Mouse (Mus musculus) pancreas, adult 10 weeks (tissue): ENCODE data around the gene Serpinb12. TPM values are rescaled to one million over a fixed set of nuclear protein-coding genes. Genes with fewer than 3 reads are reported as not detected.

Source experiments
- polyA plus RNA-seq: library from polyadenylated mRNA; stranded (reverse); fragments of 350-450 nt; fragmentation: Illumina TruSeq; extraction: RNeasy Lipid Tissue Mini Kit (QIAGEN cat#74804); gene quantifications from one replicate; pipeline ENCODE4 v1.2.3, GENCODE M21; 2015; ENCODE audit warnings: low read depth, low replicate concordance; ENCODE audit not compliant: insufficient read depth

Serpinb12 gene
- not detected for polyA plus RNA-seq

GRCm38 (mm10) chr1:106934265-106934664 is at the start of gene Serpinb12:
TSS of gene Serpinb12 (plus strand) at chr1:106934449.

GRCm38 (mm10) chr1:106980684-106981083 is 46.4 kb downstream of the Serpinb12 start, which contains the start of gene Serpinb13:
TSS of gene Serpinb13 (plus strand) at chr1:106980984.

Other genes starting within 250 kb of the Serpinb12 start
- gene Bcl2, start 220.2 kb upstream of the Serpinb12 start, polyA plus RNA-seq: 2.1 TPM
- gene Kdsr, start 174.7 kb upstream of the Serpinb12 start, polyA plus RNA-seq: 3.3 TPM
- gene Vps4b, start 137.7 kb upstream of the Serpinb12 start, polyA plus RNA-seq: 6.8 TPM
- gene Serpinb5, start 73.3 kb upstream of the Serpinb12 start, polyA plus RNA-seq: not detected
- gene Serpinb13, start 46.5 kb downstream of the Serpinb12 start, polyA plus RNA-seq: not detected
- gene Serpinb3a, start 117.9 kb downstream of the Serpinb12 start, polyA plus RNA-seq: not detected
- gene Serpinb3d, start 149.1 kb downstream of the Serpinb12 start, polyA plus RNA-seq: not detected